Mouse (Mus musculus) liver, embryonic 14.5 days (tissue): ENCODE results near the gene Fsd1.

Source experiments
- CTCF ChIP-seq: IDR thresholded peaks from 2 replicates; pipeline ENCODE4 v1.5.1; 2016; ENCODE audit warnings: antibody characterized with exemption, low read depth, control low read depth
- EP300 ChIP-seq: IDR thresholded peaks from 2 replicates; pipeline ENCODE4 v1.6.1; 2016; ENCODE audit warnings: antibody characterized with exemption, low read depth

- TF ChIP-seq CTCF = no peak
- no peak for TF ChIP-seq EP300
Measured at GRCm38 (mm10) chr17:56006956-56007355, 20.6 kb downstream of the Fsd1 start.
